Comparison of ENCODE assay signal across 11 mouse cellular contexts in genomic region chr12:100486232-100486631, GRCm38 (mm10). TPM values are rescaled to one million over a fixed set of nuclear protein-coding genes. Genes with fewer than 3 reads are reported as not detected.
DNase-seq lines count a peak whose midpoint lies in the region; ATAC-seq and TF ChIP-seq lines count a peak whose summit lies in the region.
"Had no signal": no experiment of that assay in that cellular context is flagged by ENCODE, and none has a peak within 500 bp of the region (broad histone marks: within the 10 kb centered on the region; RNA-seq: fewer than 3 reads in every experiment).

No protein-coding gene starts in this region.

- TF ChIP-seq EP300 in heart, adult 2 months (IDR thresholded peaks at IDR 0.05; ENCODE audit: insufficient read depth, low read depth, low read length) = no peak

- H3K4me3 ChIP-seq in heart, adult 2 months = no peak overlapping the region
- no peak overlapping the region for H3K4me3 ChIP-seq in heart, embryonic 11.5 days (ENCODE audit: low read depth, low read length)
- H3K4me3 ChIP-seq in lung, embryonic 14.5 days (ENCODE audit: low read depth, low read length) = no peak overlapping the region
- H3K4me3 ChIP-seq: erythroblast, embryonic 14.5 days; neural tube, embryonic 13.5 days had no signal

- no peak overlapping the region for H3K9ac ChIP-seq in heart, adult 2 months (ENCODE audit: low read depth, low read length)
- H3K9ac ChIP-seq in heart, embryonic 11.5 days (ENCODE audit: low read depth, low read length) = no peak overlapping the region
- H3K9ac ChIP-seq in lung, embryonic 14.5 days = no peak overlapping the region
- H3K9ac ChIP-seq: neural tube, embryonic 13.5 days had no signal

- ATAC-seq in heart, embryonic 11.5 days (replicated peaks; ENCODE audit: insufficient number of reproducible peaks, low FRiP score, low TSS enrichment) = no peak
- no peak for ATAC-seq in lung, embryonic 14.5 days (ENCODE audit: insufficient read depth)
- ATAC-seq in frontal cortex, adult (ENCODE audit: low TSS enrichment) = no peak
- ATAC-seq: inflammation-experienced regulatory T-cells, adult 6 months had no signal

- intact Hi-C loops in heart, adult 2 months (cut with DNase I) = no loop called here

- H3K9me3 ChIP-seq in heart, embryonic 11.5 days (replicated peaks; ENCODE audit: control insufficient read depth, low read length) = no peaks in the 10 kb centered on the region
- H3K9me3 ChIP-seq in lung, embryonic 14.5 days (ENCODE audit: low read depth, low read length) = no peaks in the 10 kb centered on the region
- H3K9me3 ChIP-seq: neural tube, embryonic 13.5 days had no signal

- no peaks in the 10 kb centered on the region for H3K4me1 ChIP-seq in heart, adult 2 months (ENCODE audit: control insufficient read depth, insufficient read depth, low read length)
- no peaks in the 10 kb centered on the region; the same call in 1 of the 2 replicates for H3K4me1 ChIP-seq in heart, embryonic 11.5 days (ENCODE audit: control insufficient read depth, insufficient read depth, low read length)
- H3K4me1 ChIP-seq in lung, embryonic 14.5 days (ENCODE audit: insufficient read depth) = no peaks in the 10 kb centered on the region

- no peak for DNase-seq in heart, adult 2 months
- no peak for DNase-seq in lung, embryonic 14.5 days
- no peak for DNase-seq in lung, adult 18-20 months
- DNase-seq in ES-CJ7 (ENCODE audit: low read depth, low spot score) = peak; percentile 29
- DNase-seq in brain, adult 2 months (ENCODE audit: low read depth, low spot score) = peak; percentile 55
- no peak for DNase-seq in embryo, embryonic 10 days (ENCODE audit: low spot score)

- H3K79me2 ChIP-seq in heart, adult 2 months (replicated peaks; ENCODE audit: control insufficient read depth, insufficient read depth, low read length) = no peaks in the 10 kb centered on the region

- no peak overlapping the region for H3K4me2 ChIP-seq in heart, embryonic 11.5 days
- H3K4me2 ChIP-seq in lung, embryonic 14.5 days = no peak overlapping the region
- H3K4me2 ChIP-seq: neural tube, embryonic 13.5 days had no signal

- no peaks in the 10 kb centered on the region for H3K36me3 ChIP-seq in heart, adult 2 months (ENCODE audit: control insufficient read depth, insufficient read depth, low read length)
- peaks cover 3% of the 10 kb centered on the region; the same call in 1 of the 2 replicates for H3K36me3 ChIP-seq in heart, embryonic 11.5 days (ENCODE audit: control insufficient read depth, insufficient read depth, low read length)
- H3K36me3 ChIP-seq in lung, embryonic 14.5 days (ENCODE audit: insufficient read depth) = peaks cover 24% of the 10 kb centered on the region; the same call in 1 of the 2 replicates

- no peak for TF ChIP-seq POLR2A in heart, adult 2 months (IDR thresholded peaks at IDR 0.05; ENCODE audit: insufficient read depth, low read depth, low read length)

- no peaks in the 10 kb centered on the region for H3K27me3 ChIP-seq in heart, adult 2 months (ENCODE audit: control insufficient read depth, insufficient read depth, low read length)
- H3K27me3 ChIP-seq in heart, embryonic 11.5 days (ENCODE audit: control insufficient read depth, insufficient read depth, low read length) = no peaks in the 10 kb centered on the region
- no peaks in the 10 kb centered on the region for H3K27me3 ChIP-seq in lung, embryonic 14.5 days (ENCODE audit: insufficient read depth, low read length)
- H3K27me3 ChIP-seq: neural tube, embryonic 13.5 days had no signal

- 70% methylated on average over 6 of the region's 6 CpGs for WGBS in heart, adult 2 months
- 67% methylated on average over 6 of the region's 6 CpGs for WGBS in heart, embryonic 11.5 days (ENCODE audit: insufficient replicate concordance)
- 63% methylated on average over 6 of the region's 6 CpGs for WGBS in lung, embryonic 14.5 days

- peak; percentile 57 for TF ChIP-seq CTCF in heart, adult 2 months (IDR thresholded peaks at IDR 0.05)
- peak; percentile 15; the same call in 1 of the 2 replicates for TF ChIP-seq CTCF in lung, embryonic 14.5 days (IDR thresholded peaks at IDR 0.05; ENCODE audit: low read depth)

- H3K27ac ChIP-seq in heart, adult 2 months = no peak overlapping the region
- no peak overlapping the region for H3K27ac ChIP-seq in heart, embryonic 11.5 days (ENCODE audit: low read depth, low read length)
- no peak overlapping the region for H3K27ac ChIP-seq in lung, embryonic 14.5 days (ENCODE audit: low read depth)
- H3K27ac ChIP-seq: neural tube, embryonic 13.5 days had no signal

RNA-seq across cellular contexts. Expression of gene Ttc7b, which starts 34.4 kb away (rescaled TPM):
- total RNA-seq in heart, adult 2 months (2021) = 10 to 100 TPM; 71.6 to 82.0 TPM
- 84.4 and 113 TPM in 2 replicates for polyA plus RNA-seq in heart, adult 2 months (2012; rRNA removed)
- polyA plus RNA-seq in heart, embryonic 11.5 days (2014; fragmentation: Nextera tagmentation; extraction: Ambion mirVana) = 9.7 and 11.4 TPM in 2 replicates
- polyA plus RNA-seq in lung, embryonic 14.5 days (2014; fragmentation: Nextera tagmentation; extraction: Ambion mirVana) = 6.3 and 8.1 TPM in 2 replicates

Comparison
In these comparisons a context has a peak if more than half of its experiments do, and no peak if none do; other contexts are left out.
1. DNase-seq: peak in ES-CJ7 (single experiment) and brain, adult 2 months (single experiment); none in heart, adult 2 months (0 of 2), lung, embryonic 14.5 days (single experiment), lung, adult 18-20 months (0 of 2) and embryo, embryonic 10 days (single experiment).